Mouse (Mus musculus) central nervous system, embryonic 11.5 days (tissue): ENCODE data around the gene Flvcr1. TPM values are rescaled to one million over a fixed set of nuclear protein-coding genes. Genes with fewer than 3 reads are reported as not detected.

ENCODE experiments used
- polyA plus RNA-seq: library from polyadenylated mRNA; depleted of rRNA; stranded (reverse); fragments of >200 nt; gene quantifications from 2 replicates; pipeline ENCODE4 v1.2.3, GENCODE M21; 2012; rRNA removed

The Flvcr1 gene
- 14.6 and 21.7 TPM in 2 replicates for polyA plus RNA-seq

DNA sequence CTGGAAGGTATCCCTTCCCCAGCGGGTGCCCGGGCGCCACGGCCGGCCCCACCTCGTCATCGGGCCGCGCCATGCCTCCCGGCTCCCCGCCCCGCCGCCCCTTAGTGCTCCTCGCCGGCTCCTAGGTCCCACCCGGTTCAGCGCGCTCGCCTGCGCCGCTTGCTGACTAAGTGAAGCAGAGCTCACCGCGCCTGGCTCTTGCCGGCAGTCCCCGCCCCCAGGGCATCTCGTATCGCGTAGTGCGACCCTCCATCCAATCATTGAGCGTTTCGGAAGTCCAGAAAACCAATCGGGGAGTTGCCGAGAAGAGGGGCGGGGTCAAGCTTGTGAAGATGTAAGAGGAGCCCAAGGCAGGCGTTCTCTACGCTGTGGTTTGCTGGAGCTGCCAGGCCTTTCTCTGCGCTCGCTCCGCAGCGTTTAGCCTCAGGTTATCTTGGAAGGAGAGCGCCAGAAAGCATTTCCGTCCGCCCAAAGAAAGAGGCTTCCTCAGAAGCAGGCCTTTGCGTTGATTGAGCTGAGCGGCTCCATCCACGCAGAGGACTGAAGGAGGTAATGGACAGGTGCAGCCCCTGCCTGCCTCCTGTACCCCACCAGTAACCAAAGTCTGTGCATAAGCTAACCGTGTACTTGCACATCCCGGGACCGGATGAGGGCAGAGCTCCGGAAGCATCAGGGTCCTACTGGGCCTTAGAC, at the start of gene Flvcr1:
Flvcr1 (minus strand) TSS at position 138 of the 693 bp plus-strand sequence.

DNA sequence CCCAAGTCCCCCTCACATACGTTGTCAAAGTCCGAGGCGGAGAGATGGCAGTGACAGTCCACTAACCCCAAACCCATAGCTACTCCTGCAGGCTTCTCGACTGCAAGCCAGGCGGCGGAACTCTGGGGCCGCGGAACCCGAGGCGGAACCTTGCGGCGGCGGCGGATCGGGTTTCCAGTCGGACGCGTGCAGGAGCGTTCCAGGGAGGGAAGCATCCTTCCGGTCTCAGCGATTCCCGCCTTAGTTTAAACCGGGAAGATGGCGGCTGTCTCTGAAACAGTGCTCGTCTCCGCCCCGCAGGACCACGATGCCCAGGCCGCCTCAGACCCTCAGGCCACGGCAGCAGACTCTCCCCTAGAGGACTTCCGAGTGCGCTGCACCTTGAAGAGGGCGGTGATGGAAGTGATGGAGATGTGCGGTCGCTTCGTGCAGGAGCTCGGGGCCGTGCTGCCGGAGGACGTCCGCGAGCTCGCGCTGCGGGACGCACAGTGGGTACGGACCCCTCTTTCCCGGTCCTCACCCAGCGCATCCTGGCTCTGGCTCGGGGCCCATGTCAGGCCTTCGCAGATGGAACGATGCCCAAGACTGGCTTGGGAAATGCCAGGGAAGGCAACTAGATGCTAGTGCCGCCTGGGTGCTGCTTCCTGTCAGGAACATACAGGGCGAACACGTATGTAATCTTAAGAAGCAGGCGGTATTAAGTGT, 37.0 kb upstream of the Flvcr1 start, which contains the start of the genes Tatdn3 and Nsl1:
Tatdn3 (minus strand) TSS at position 152 of the 705 bp plus-strand sequence.
Nsl1 (plus strand) TSS at position 232 of the 705 bp plus-strand sequence.

DNA sequence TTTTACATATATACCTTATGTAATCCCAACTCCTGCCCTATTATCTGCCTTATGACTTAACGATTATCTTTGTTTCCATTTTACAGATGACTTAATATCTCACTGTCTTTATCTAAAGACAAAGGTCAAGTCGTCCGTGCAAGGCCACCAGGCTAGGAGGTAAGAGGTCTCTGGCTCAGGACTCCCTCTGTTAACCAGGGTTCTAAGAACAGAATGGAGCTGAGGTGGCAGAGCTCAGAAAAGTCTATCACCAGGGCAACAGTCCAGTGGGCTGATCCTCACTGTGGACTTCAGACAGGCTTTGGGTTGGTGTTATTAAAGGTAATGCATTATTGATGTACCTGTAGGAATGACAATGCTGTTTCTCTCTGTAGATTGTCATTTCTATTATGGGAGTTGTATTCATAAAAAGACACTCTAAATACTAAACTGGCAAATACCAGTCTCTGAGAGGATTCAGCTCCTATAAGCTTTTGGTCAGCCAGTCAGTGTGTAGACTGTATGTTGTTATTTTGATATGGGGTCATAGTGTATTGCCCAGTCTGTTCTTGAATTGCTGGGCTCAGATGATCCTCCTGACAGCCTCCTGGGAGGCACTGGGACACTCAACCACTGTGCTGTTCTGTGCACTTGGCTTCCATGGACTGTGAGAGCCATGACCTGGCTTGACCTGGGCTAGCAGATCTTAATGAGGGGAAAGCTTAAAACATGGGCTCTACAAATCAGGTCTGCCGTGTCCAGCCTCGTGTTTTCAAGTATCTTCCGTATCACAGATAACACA, 10.8 kb upstream of the Flvcr1 start, which contains the start of gene Spata45:
Spata45 (plus strand) TSS at position 86 of the 781 bp plus-strand sequence.

DNA sequence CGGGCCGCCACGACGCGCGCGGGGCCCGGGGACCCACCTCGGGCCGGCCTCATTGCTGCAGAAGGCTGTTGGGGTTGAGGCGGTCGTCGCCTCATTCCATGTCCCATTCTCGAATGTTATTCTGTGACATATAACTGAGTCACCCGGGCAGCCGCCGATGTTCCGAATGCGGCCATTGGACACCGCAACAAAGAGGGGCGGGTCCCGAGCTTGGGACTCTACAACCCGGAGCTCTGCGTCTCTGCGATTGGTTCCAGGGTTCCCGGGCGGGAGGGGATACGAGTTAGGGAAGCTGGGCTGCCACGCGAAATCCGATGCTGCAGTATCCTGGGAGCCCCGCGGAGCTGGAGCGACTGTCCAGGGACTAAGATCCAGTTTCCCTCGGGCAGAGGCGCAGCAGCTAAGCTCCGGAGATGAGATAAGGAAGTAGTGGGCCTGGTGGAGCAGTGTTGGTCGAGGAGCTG, 46.8 kb downstream of the Flvcr1 start, which contains the start of gene Vash2:
Vash2 (minus strand) TSS at position 197 of the 464 bp plus-strand sequence.

Other genes with a start within 250 kb of the Flvcr1 start
- 16.1 and 17.5 TPM in 2 replicates for gene Rps6kc1, start 114.4 kb downstream of the Flvcr1 start, polyA plus RNA-seq
- gene Angel2, start 101.0 kb downstream of the Flvcr1 start, polyA plus RNA-seq = 39.6 and 61.2 TPM in 2 replicates
- 30.2 and 37.2 TPM in 2 replicates for gene Vash2, start 46.9 kb downstream of the Flvcr1 start, polyA plus RNA-seq
- not detected in 2 replicates for gene Spata45, start 10.5 kb upstream of the Flvcr1 start, polyA plus RNA-seq
- gene Tatdn3, start 36.8 kb upstream of the Flvcr1 start, polyA plus RNA-seq = 24.7 and 25.1 TPM in 2 replicates
- 29.0 and 38.6 TPM in 2 replicates for gene Nsl1, start 36.9 kb upstream of the Flvcr1 start, polyA plus RNA-seq
- 5.3 and 8.0 TPM in 2 replicates for gene Batf3, start 71.7 kb upstream of the Flvcr1 start, polyA plus RNA-seq
- not detected in 2 replicates for gene Fam71a, start 138.7 kb upstream of the Flvcr1 start, polyA plus RNA-seq
- gene Atf3, start 191.9 kb upstream of the Flvcr1 start, polyA plus RNA-seq = 1.8 and 3.9 TPM in 2 replicates